Mouse (Mus musculus) retina, postnatal 7 days (tissue): Measurements from ENCODE around the gene Msh5.
"Not testable (repeated sequence)": the region's sequence is repeated elsewhere in the genome, so short reads cannot be mapped to it uniquely, and the experiment has no call there.

Experiments
- DNase-seq: peaks from one replicate; pipeline ENCODE4 v3.0.0-alpha.2; 2012; ENCODE audit warnings: low read depth, low spot score

Msh5 gene

GRCm38 (mm10) chr17:35023756-35024155, 22.8 kb downstream of the Msh5 start:
- no peak for DNase-seq

- no peak for DNase-seq
Measured at GRCm38 (mm10) chr17:35023221-35023620, 23.3 kb downstream of the Msh5 start.

DNA sequence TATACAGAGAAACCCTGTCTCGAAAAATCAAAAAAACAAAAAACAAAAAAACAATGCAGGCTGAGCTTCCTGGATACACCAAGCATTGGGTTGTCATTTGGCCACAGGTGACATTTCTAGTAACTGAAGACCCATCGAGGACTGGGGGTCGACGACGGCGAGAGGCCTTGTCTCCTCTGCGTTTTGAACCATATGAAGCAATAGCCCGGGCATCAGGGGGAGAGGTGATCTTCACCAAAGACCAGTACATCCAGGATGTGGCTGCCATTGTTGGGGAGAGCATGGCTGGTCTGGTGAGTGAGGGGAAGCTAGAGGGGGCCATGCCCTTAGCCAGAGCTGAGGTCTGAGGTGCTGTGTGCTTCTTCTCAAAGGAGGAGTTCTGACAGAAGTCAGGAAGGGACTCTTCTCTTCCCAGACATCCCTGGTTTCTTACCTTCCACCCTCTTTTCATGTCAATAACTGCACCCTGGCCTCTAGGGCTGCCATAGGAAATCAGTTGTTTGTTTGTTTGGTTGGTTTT, 23.9 kb downstream of the Msh5 start:
- no peak for DNase-seq

- no peak for DNase-seq
Measured at GRCm38 (mm10) chr17:35021842-35022477, 24.6 kb downstream of the Msh5 start.

DNA sequence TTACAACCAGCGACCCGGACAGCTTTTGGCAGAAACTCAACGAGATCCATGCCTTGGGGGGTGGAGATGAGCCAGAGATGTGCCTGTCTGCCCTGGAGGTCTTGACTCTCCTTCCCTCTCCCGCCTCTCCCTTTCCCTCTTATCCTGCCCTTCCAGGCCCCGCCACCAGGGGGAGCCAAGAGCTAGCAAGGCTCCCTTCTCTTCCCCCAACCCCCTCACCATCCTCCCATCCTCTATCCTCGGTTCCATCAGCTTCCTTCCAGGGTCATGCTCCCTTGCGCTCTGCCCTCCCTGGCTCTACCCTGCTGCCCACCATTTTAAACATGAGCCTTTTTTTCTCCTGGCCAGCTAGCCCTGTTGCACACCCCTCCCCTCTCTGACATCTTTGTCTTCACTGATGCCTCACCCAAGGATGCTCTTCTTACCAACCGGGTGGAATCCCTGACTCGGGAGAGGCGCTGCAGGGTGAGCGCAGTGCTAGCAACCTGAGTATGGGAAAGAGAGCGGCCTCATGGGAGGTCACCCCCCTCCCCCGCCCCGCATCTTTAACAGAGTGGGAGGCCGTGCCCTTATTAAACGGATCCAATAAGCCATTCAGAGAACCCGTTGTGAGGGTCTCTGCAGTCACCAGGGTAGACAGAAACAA, 25.3 kb downstream of the Msh5 start:
- peak; percentile 80 for DNase-seq

GRCm38 (mm10) chr17:35020551-35020950, 26.0 kb downstream of the Msh5 start:
- DNase-seq, result no peak

DNA sequence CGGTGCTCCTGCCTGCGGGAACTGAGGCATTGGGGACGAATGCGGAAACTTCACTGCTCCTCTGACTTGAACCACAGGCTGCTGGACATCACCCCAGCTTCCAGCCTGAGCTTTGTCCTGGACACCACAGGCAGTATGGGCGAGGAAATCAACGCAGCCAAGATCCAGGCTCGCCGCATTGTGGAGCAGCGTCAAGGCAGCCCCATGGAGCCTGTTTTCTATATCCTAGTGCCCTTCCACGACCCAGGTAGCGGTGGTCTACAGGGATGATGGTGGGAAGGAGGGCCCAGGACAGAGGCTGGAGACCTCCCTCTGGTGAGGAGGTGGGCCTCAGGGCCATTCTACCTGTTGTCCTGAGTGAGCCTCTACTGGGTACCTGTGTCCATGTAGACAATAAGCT, 26.7 kb downstream of the Msh5 start:
- DNase-seq, result no peak

DNA sequence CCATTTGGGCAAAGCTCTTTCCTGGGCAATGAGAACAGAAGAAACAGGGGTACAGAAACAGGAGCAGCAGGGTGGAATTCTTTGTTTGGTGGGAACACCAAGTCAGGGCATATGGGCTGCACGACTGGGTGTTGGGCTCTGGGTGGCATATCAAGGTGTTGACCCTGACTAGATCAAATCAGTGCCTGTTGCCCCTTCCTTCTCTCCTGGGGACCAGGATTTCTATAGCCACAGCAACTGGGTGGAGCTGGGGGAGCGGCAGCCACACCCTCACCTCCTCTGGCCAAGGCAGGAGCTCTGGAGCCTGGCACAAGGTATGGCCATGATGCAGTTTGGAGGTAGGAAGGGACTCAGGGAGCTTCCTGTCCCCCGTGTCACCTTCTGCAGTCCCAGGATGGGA, 28.4 kb downstream of the Msh5 start:
- DNase-seq, result no peak

GRCm38 (mm10) chr17:35017706-35018030, 28.9 kb downstream of the Msh5 start:
- no peak for DNase-seq

GRCm38 (mm10) chr17:35016791-35017705, 29.5 kb downstream of the Msh5 start:
- DNase-seq, result no peak

- no peak for DNase-seq
Measured at GRCm38 (mm10) chr17:35016376-35016775, 30.2 kb downstream of the Msh5 start, which contains the start of gene Vwa7. Gene Vwa7, plus strand, starts transcription at chr17:35016579.

GRCm38 (mm10) chr17:35015296-35015695, 31.2 kb downstream of the Msh5 start:
- no peak for DNase-seq

GRCm38 (mm10) chr17:35013221-35013620, 33.3 kb downstream of the Msh5 start:
- DNase-seq, result no peak

GRCm38 (mm10) chr17:35012430-35012829, 34.1 kb downstream of the Msh5 start:
- DNase-seq, result no peak

DNA sequence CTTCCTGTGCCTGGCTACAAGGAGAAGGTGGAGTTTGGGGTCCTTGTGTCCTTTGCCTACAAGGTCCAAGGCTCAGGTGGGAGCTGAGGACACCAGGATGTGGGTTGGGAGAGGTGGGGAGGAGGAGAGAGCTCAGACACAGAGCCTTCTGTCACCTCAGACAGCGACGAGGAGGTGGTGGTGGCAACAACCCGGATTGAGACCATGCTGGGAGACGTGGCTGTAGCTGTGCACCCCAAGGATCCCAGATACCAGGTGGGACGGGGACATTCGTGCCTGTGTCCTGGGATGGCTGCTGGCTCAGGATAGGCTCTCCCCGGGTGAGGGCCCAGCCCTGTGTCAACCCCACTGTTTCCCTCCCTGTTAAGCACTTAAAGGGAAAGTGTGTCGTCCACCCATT, 35.1 kb downstream of the Msh5 start:
- DNase-seq, result no peak

- DNase-seq, result no peak
Measured at GRCm38 (mm10) chr17:35009586-35009985, 37.0 kb downstream of the Msh5 start.

DNA sequence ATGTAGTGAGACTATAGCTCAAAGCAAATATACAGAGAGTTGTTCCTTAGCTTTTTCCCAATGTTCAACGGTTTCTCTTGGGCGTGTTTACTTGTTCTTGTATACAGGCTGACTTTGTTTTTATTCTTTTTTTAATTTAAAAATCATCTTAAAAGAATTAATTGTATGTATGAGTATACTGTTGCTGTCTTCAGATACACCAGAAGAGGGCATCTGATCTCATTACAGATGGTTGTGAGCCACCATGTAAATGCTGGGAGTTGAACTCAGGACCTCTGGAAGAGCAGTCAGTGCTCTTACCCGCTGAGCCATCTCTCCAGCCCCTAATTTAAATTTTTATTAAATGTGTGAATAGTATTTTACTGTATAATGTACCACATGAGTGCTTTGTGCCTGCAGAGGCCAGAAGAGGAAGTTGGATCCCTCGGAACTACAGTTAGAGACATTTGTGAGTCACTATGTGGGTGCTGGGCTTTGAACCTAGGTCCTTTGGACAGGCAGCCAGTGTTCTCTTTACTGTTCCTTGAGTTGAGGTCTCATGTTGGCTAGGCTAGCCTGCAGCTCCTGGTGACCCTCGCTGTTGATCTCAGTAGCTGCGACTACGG, 39.1 kb downstream of the Msh5 start:
- DNase-seq, result no peak

- DNase-seq, result not testable (repeated sequence)
Measured at GRCm38 (mm10) chr17:35005902-35006301, 40.6 kb downstream of the Msh5 start.

DNA sequence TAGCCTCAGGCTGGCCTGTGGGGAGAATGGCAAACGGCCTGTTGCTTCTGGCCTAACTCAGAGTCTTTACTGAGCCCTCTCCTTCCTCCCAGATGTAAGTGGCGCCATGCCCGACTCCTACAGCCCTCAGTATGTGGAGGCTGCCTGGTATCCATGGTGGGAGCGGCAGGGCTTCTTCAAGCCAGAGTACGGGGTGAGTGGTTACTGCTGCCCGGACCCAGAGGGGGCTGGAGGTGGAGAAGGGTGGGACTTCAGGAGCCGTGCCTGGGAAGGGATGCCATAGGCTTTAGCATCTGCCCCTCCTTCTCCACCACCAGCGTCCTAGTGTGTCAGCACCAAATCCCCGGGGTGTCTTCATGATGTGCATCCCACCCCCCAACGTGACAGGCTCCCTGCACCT, 41.4 kb downstream of the Msh5 start:
- DNase-seq, result no peak

GRCm38 (mm10) chr17:35004075-35004717, 42.3 kb downstream of the Msh5 start:
- no peak for DNase-seq
